Mouse (Mus musculus): ENCODE results near the gene C1ra. TPM values are rescaled to one million over a fixed set of nuclear protein-coding genes. Genes with fewer than 3 reads are reported as not detected.
A peak's percentile ranks its signal among the peaks of the same experiment; 100 is the strongest.

C1ra gene
- polyA plus RNA-seq, 1 experiment from 2014 or later, result 3.0 TPM

DNA sequence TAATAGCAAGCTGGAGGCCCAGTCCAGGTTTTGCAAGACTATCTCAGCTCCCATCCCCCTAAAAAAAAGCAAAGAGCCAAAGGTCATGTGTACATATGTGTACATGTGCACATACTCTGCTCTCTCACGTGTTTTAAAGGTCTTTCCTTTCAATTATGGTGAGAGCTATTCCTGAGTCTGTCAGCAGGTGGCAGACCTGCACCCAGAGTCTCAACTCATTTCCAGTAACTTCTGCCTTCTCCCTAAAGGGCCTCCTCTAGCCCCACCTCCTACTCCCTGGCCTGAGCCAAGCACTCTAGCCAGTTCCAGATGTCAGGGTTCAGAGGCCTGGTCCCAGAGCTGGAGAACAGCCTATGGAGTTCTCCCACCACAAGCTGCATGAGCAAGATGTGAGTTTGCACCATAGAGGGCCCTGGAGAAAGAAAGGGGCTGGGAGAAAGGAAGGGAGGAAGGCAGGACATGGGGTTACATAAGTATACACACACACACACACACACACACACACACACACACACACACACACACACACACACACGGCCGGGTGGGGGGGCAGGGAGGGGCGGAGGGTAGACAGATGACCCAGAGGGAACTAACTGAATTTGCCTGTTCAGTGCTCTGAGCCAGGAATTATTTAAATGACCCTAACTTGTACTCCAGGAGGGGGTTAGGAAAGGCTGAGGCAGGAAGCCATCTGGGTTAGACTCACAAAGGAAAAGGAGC is 19.2 kb upstream of the C1ra start, which contains the start of gene C1rl:
Gene C1rl (plus strand): TSS at position 272 of the 720 bp plus-strand sequence.
- H3K27me3 ChIP-seq (ENCODE audit: control insufficient read depth, insufficient read depth, low read length), result no peaks in the 10 kb centered on the region
- no peaks in the 10 kb centered on the region for H3K36me3 ChIP-seq (ENCODE audit: control insufficient read depth, insufficient read depth, low read length)
- H3K9ac ChIP-seq (replicated peaks; ENCODE audit: low read depth, low read length), result no peak within 1 kb of the TSS
- WGBS, result 33% methylated on average over 4 of the region's 4 CpGs
- peak within 1 kb of the TSS; percentile 15; the same call in 1 of the 2 replicates for H3K27ac ChIP-seq (ENCODE audit: low read length)
- no peaks in the 10 kb centered on the region; the same call in 1 of the 2 replicates for H3K9me3 ChIP-seq (ENCODE audit: control insufficient read depth, low read depth, low read length)
- H3K4me3 ChIP-seq (ENCODE audit: low read depth, low read length), result no peak within 1 kb of the TSS
- no peak within 1 kb of the TSS for H3K4me2 ChIP-seq (replicated peaks; ENCODE audit: low read depth, low read length)
- peak; percentile 87 for ATAC-seq (ENCODE audit: insufficient number of reproducible peaks, insufficient read depth, low FRiP score, low read depth)
- H3K4me1 ChIP-seq (ENCODE audit: control insufficient read depth, insufficient read depth, low read length), result no peaks in the 10 kb centered on the region

DNA sequence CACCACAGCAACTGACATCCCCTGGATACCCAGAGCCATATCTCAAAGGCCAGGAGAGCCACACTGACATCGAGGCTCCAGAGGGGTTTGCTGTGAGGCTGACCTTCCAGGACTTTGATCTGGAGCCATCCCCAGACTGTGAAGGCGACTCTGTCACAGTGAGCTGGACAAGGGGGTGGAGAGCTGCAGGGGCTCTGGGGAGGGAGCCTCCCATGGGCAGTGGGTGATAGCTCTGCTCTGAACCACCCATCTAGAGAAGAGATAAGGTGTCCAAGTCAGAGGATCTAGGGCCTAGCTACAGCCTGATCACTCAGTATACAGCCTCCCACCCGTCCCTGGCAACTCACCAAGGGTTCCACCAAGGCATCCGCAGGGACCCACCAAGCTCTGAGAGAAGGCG is 18.3 kb upstream of the C1ra start:
- Histone ChIP-seq H3K9ac (replicated peaks; ENCODE audit: low read depth, low read length) (no peak overlapping the region), H3K27me3 (ENCODE audit: control insufficient read depth, insufficient read depth, low read length) (no peaks in the 10 kb centered on the region), H3K36me3 (ENCODE audit: control insufficient read depth, insufficient read depth, low read length) (no peaks in the 10 kb centered on the region), H3K4me2 (replicated peaks; ENCODE audit: low read depth, low read length) (no peak overlapping the region), H3K4me3 (ENCODE audit: low read depth, low read length) (no peak overlapping the region), H3K27ac (ENCODE audit: low read length) (no peak overlapping the region), H3K9me3 (ENCODE audit: control insufficient read depth, low read depth, low read length) (no peaks in the 10 kb centered on the region; the same call in 1 of the 2 replicates), H3K4me1 (ENCODE audit: control insufficient read depth, insufficient read depth, low read length) (no peaks in the 10 kb centered on the region)
- 74% methylated on average over 5 of the region's 5 CpGs for WGBS
- ATAC-seq (ENCODE audit: insufficient number of reproducible peaks, insufficient read depth, low FRiP score, low read depth), result no peak

DNA sequence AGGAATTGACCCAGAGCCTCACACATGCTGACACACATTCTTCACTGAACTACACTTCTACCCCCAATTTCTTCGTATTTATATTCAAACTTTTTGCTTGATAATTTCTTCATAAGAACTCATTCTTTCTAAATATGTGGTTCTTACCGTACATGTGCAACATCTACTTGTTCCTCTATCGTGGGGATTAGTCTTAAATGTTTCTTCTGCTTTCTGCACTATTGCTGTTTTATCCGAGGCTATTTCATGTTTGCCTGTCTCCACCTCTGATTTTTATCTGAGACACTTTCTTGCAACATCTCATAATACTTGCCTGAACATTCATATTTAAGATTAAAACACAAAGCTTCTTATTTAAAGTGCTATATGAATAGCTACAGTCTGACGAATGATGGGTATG is 16.2 kb upstream of the C1ra start:
- no peaks in the 10 kb centered on the region for H3K4me1 ChIP-seq (ENCODE audit: control insufficient read depth, insufficient read depth, low read length)
- no peak overlapping the region for H3K4me3 ChIP-seq (ENCODE audit: low read depth, low read length)
- no peaks in the 10 kb centered on the region; the same call in 1 of the 2 replicates for H3K9me3 ChIP-seq (ENCODE audit: control insufficient read depth, low read depth, low read length)
- no peak for ATAC-seq (ENCODE audit: insufficient number of reproducible peaks, insufficient read depth, low FRiP score, low read depth)
- H3K27me3 ChIP-seq (ENCODE audit: control insufficient read depth, insufficient read depth, low read length), result no peaks in the 10 kb centered on the region
- no peaks in the 10 kb centered on the region for H3K36me3 ChIP-seq (ENCODE audit: control insufficient read depth, insufficient read depth, low read length)
- 91% methylated on average over 5 of the region's 5 CpGs for WGBS
- H3K27ac ChIP-seq (ENCODE audit: low read length), result no peak overlapping the region
- H3K9ac ChIP-seq (replicated peaks; ENCODE audit: low read depth, low read length), result no peak overlapping the region
- no peak overlapping the region for H3K4me2 ChIP-seq (replicated peaks; ENCODE audit: low read depth, low read length)

GRCm38 (mm10) chr6:124499914-124500566 is 12.2 kb upstream of the C1ra start:
- H3K4me3 ChIP-seq (ENCODE audit: low read depth, low read length), result no peak overlapping the region
- H3K4me2 ChIP-seq (replicated peaks; ENCODE audit: low read depth, low read length), result no peak overlapping the region
- H3K36me3 ChIP-seq (ENCODE audit: control insufficient read depth, insufficient read depth, low read length), result no peaks in the 10 kb centered on the region
- no peaks in the 10 kb centered on the region for H3K4me1 ChIP-seq (ENCODE audit: control insufficient read depth, insufficient read depth, low read length)
- H3K9me3 ChIP-seq (ENCODE audit: control insufficient read depth, low read depth, low read length), result no peaks in the 10 kb centered on the region; the same call in 1 of the 2 replicates
- ATAC-seq (ENCODE audit: insufficient number of reproducible peaks, insufficient read depth, low FRiP score, low read depth), result no peak
- 39% methylated on average over 10 of the region's 10 CpGs for WGBS
- no peak overlapping the region for H3K9ac ChIP-seq (replicated peaks; ENCODE audit: low read depth, low read length)
- H3K27ac ChIP-seq (ENCODE audit: low read length), result no peak overlapping the region
- H3K27me3 ChIP-seq (ENCODE audit: control insufficient read depth, insufficient read depth, low read length), result no peaks in the 10 kb centered on the region

GRCm38 (mm10) chr6:124501473-124501872 is 10.7 kb upstream of the C1ra start:
- Histone ChIP-seq H3K4me3 (ENCODE audit: low read depth, low read length) (no peak overlapping the region), H3K9ac (replicated peaks; ENCODE audit: low read depth, low read length) (no peak overlapping the region), H3K36me3 (ENCODE audit: control insufficient read depth, insufficient read depth, low read length) (no peaks in the 10 kb centered on the region), H3K27ac (ENCODE audit: low read length) (no peak overlapping the region), H3K9me3 (ENCODE audit: control insufficient read depth, low read depth, low read length) (no peaks in the 10 kb centered on the region), H3K4me1 (ENCODE audit: control insufficient read depth, insufficient read depth, low read length) (no peaks in the 10 kb centered on the region), H3K4me2 (replicated peaks; ENCODE audit: low read depth, low read length) (no peak overlapping the region), H3K27me3 (ENCODE audit: control insufficient read depth, insufficient read depth, low read length) (no peaks in the 10 kb centered on the region)
- 69% methylated on average over 4 of the region's 4 CpGs for WGBS
- no peak for ATAC-seq (ENCODE audit: insufficient number of reproducible peaks, insufficient read depth, low FRiP score, low read depth)

GRCm38 (mm10) chr6:124502021-124502420 is 10.2 kb upstream of the C1ra start:
- 85% methylated on average over 5 of the region's 5 CpGs for WGBS

DNA sequence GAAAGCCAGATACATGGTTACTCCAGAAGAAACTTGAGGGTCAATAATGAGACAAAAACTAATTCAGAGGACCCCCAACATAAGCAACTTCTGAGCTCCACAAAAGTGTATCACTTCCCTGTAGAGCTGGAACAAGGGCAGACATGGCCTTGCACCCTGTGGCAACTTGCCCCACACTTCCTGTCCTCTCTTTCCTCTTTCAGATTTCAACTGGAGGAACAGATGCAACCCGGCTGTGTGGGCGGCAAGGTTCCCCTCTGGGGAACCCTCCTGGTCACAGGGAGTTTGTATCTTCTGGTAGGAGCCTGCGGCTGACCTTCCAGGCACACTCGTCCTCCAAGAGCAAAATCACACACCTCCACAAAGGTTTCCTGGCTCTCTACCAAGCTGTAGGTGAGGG is 7.2 kb upstream of the C1ra start:
- Histone ChIP-seq H3K9me3 (ENCODE audit: control insufficient read depth, low read depth, low read length) (no peaks in the 10 kb centered on the region), H3K36me3 (ENCODE audit: control insufficient read depth, insufficient read depth, low read length) (no peaks in the 10 kb centered on the region), H3K27ac (ENCODE audit: low read length) (no peak overlapping the region), H3K9ac (replicated peaks; ENCODE audit: low read depth, low read length) (no peak overlapping the region), H3K4me2 (replicated peaks; ENCODE audit: low read depth, low read length) (no peak overlapping the region), H3K27me3 (ENCODE audit: control insufficient read depth, insufficient read depth, low read length) (no peaks in the 10 kb centered on the region), H3K4me3 (ENCODE audit: low read depth, low read length) (no peak overlapping the region), H3K4me1 (ENCODE audit: control insufficient read depth, insufficient read depth, low read length) (no peaks in the 10 kb centered on the region)
- ATAC-seq (ENCODE audit: insufficient number of reproducible peaks, insufficient read depth, low FRiP score, low read depth), result no peak
- WGBS, result 80% methylated on average over 4 of the region's 4 CpGs

More at GRCm38 (mm10) chr6:124502021-124502420, 10.2 kb upstream of the C1ra start:
- ATAC-seq (ENCODE audit: insufficient number of reproducible peaks, insufficient read depth, low FRiP score, low read depth), result no peak
- Histone ChIP-seq H3K9ac (replicated peaks; ENCODE audit: low read depth, low read length) (no peak overlapping the region), H3K4me2 (replicated peaks; ENCODE audit: low read depth, low read length) (no peak overlapping the region), H3K9me3 (ENCODE audit: control insufficient read depth, low read depth, low read length) (no peaks in the 10 kb centered on the region), H3K27ac (ENCODE audit: low read length) (no peak overlapping the region), H3K4me1 (ENCODE audit: control insufficient read depth, insufficient read depth, low read length) (no peaks in the 10 kb centered on the region), H3K4me3 (ENCODE audit: low read depth, low read length) (no peak overlapping the region), H3K36me3 (ENCODE audit: control insufficient read depth, insufficient read depth, low read length) (no peaks in the 10 kb centered on the region), H3K27me3 (ENCODE audit: control insufficient read depth, insufficient read depth, low read length) (no peaks in the 10 kb centered on the region)

GRCm38 (mm10) chr6:124506991-124507390 is 5.2 kb upstream of the C1ra start:
- Histone ChIP-seq H3K4me3 (ENCODE audit: low read depth, low read length) (no peak overlapping the region), H3K9me3 (ENCODE audit: control insufficient read depth, low read depth, low read length) (no peaks in the 10 kb centered on the region), H3K27ac (ENCODE audit: low read length) (no peak overlapping the region), H3K36me3 (ENCODE audit: control insufficient read depth, insufficient read depth, low read length) (no peaks in the 10 kb centered on the region), H3K4me1 (ENCODE audit: control insufficient read depth, insufficient read depth, low read length) (no peaks in the 10 kb centered on the region), H3K27me3 (ENCODE audit: control insufficient read depth, insufficient read depth, low read length) (no peaks in the 10 kb centered on the region), H3K4me2 (replicated peaks; ENCODE audit: low read depth, low read length) (no peak overlapping the region), H3K9ac (replicated peaks; ENCODE audit: low read depth, low read length) (no peak overlapping the region)
- WGBS, result 86% methylated on average over 6 of the region's 6 CpGs
- no peak for ATAC-seq (ENCODE audit: insufficient number of reproducible peaks, insufficient read depth, low FRiP score, low read depth)

Measured in stomach, embryonic 14.5 days (tissue).